Mouse (Mus musculus): ENCODE data around the gene Hoxa6.

Hoxa6 gene

DNA sequence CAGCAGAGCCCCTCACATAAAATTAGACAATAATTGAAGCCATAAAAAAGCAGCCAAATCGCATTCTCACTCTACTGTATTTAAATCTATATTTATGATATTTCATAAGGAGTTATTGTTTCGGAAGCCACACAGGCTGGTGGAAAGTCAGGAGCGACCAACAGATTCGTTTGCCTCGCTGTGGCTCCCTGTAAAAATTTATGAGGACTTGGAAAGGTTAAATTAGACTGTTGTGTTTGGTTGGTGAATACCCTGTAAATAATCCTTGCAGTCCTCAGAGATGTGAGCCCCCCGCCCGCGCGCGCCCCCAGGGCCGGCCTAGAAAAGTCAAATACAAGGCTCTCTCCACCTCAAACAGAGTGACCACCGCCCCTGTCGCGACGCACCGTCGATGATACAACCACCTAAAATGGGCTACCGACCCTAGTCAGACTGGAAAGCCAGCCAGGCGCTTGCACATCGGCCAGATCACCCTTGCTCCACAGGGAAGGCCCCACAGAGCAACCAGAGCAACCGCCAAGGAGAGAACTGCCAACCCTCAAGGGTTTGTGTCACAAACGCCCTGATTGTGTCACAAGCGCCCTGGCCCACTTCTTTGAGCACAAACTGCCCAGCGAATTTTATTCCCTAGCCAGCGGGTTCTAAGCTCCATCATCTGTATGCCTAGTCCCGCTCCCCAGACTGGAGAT, 18.2 kb upstream of the Hoxa6 start:
- no peak for DNase-seq

GRCm38 (mm10) chr6:52225612-52226568, 17.4 kb upstream of the Hoxa6 start:
- no peak for DNase-seq

DNA sequence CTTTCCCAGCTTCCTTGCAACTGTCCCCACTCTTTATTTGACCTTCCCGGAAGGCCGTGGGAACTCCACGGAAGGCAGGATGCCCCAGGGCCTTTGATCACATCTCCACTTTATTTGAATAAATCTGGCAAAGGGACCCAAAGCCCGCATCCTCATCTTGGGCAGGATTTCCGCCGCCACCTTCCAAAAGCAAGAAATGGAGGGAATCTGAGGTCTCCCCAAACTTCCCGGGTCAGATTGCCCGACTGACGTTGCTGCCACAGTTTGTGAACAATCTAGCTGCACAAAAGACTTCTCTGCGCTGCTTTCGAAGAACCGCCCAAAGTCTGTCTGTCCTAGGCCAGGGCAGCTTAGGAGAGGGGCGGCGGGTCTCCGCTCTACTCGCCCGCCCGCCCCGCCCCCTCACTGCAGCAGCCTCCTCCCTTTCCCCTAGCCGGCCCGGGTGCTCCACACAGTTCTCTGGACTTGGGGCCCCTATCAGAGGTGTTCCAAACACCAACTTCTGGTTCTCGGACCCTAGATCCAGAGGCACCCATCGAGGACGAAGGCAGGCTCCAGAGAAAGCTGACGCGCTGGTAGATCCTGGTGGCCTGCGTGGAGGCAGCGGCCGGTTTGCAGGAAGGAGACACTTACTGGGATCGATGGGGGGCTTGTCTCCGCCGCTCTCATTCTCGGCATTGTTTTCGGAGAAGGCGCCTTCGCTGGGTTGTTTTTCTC, 16.5 kb upstream of the Hoxa6 start:
- DNase-seq = no peak

GRCm38 (mm10) chr6:52223939-52224760, 15.6 kb upstream of the Hoxa6 start:
- DNase-seq = no peak

GRCm38 (mm10) chr6:52222729-52223128, 14.2 kb upstream of the Hoxa6 start:
- DNase-seq = no peak

DNA sequence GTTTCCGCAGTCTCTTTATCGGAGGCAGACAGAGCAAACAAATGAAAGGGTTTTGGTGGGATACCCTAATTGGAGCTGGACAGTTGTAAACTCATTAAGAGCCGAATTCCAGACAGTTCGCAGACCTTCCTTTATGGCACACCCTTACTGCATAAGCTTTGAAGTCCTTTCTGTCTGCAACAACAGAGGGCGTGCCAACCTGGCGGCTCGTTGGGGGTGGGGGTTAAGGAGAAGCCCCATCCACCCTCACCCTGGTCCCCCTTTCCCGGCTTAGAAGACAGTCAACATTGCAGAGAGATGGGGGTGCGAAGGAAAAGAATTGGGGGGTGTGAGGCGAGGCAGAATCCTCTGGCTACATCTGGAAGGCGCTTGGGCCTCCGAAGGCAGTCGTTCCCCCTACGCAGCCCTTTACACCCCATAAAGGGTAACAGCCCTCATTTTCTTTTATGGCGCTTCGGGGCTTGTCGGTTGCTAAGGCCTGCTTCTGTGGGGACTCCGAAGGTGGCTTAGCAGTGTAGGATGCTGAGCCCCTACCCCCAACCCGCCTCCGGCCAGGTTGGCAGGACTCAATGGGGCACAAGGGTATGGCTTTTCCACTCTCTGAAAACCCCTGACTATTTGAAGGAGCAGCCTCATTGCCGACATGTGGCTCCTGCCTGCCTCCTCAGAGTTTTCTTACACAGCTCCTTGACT, 13.6 kb upstream of the Hoxa6 start:
- DNase-seq = no peak

DNA sequence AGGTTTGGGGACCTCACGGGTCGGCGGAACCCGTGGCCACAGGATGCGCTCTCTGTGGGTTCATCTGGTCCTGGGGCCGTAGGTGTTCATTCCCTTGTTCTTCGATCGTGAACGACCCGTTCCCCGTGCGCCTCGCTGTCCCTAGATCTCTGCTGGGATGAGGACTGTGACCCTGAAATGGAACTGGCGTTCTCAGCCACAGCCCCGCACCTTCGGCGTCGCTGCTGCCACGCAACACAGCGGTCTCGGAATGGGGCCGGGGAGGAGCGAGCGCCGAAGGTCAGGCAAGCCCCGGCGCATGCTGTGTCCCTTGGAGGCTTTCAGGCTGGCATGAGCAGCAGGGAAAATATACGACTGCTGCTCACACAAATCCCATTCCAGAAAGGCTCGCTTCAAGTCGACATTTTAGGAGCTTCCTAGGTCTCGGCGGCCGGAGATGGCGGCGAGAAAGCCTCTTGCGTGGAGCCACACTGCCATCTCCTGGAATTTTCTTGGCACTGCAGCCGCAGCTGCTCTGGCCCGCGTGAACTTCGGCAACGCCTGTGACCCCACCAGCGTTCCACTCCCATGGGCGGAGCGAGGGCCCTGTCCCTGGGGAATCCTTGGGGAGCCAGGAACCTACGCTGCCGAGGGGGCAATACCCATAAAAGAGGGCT, 12.9 kb upstream of the Hoxa6 start, which contains the start of gene Hoxa7:
TSS of gene Hoxa7 (minus strand) at position 518 of the 656 bp plus-strand sequence.
- peak; percentile 71 for DNase-seq

GRCm38 (mm10) chr6:52220865-52221310, 12.4 kb upstream of the Hoxa6 start:
- no peak for DNase-seq

DNA sequence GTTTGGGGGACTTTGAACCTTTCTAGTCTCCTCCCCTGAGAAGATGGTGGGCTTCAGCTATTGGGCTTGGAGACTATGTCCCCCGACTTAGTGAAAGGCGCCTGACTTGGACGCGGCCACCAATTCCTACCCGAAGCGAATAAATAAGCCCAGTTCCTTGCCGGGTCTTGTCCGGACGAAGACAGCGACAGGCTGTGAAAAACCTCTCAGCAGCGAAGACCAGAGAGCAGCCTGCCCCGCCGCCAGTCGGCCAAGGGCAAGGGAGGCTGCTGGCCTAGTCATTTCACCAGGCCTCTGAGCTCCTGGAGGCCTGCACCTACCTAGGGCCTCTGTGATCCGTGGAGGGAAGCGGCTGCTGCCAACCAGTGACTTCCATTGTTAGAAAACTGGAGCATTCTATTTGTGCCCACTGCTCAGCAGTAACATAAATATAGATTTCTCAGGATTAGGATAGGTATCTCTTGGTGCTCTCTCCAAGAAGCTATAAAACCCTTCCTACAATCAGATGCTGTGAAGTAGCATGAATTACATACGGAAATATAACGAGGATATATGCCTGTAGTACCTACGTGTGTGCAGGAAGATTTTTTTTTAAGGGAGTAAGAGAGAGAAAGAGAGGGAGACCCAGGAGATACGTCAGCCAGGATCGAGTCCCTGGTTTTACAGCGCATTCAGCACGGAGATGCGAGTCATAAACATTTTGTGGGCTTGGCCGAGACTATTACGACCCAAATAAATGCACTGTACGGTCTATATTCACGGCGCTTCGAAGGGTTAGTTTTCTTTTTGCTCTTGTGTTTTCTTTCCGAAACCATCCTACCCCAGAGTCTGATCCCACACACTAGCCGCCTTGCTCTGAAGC, 11.7 kb upstream of the Hoxa6 start:
- DNase-seq = no peak

DNA sequence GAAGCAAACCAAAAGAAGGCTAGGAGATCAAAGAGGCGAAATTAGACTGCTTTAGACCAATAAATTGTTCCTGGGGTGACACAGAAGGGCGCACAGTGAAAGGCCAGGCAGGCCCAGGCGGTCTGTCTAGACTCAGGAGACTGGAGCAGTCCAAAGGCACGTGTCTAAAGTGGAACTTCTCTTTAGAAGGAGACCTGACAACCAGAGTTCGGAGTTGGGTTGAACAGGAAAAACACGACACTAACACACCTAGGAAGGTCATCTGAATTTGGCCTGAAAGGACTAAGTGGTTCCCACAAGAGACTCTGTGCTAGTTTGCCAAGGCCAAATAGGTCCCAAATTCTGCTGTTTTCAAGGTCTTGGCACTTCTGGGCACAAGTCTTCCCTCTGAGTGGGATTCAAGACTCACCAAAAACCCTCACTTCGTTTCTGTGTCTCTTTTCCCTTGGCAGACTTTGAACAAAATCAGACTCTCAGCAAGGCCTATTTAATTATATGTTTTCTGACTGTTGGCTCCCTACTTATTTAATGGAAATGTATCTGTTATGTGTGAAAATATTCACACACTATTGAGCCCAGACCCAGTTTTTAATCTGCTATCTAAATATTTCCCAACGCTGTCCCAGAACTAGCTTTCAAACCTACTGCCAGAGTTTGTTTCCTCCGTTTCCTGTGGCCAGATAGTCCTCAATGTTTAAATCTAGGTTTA, 10.9 kb upstream of the Hoxa6 start:
- DNase-seq = no peak

DNA sequence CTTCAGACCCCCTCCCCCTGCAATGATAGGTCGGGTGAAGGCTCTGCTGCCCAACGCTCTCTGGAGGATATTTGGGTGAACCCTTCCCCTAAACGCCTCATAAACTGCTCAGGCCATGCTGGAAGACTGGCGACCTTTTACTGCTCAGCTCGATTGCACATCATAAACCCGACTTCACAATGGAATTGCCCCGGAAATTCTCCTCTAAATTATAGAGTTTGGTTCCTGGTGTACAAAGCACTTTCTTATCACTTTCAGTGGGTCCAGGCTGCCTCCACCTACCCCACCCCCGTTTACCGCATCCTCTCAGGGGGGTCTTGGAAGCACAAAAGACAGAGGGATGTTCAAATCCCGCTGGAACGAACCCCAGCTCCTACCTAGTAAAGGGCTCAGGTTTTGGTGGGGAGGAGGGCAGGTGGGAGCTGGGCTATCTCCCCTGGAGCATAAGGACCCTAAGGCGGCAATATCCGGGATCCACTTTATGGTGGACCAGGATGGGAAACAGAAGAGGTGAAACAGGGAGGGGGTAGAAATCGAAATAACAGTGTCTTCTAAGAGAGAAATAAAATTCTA, 10.2 kb upstream of the Hoxa6 start:
- no peak for DNase-seq

DNA sequence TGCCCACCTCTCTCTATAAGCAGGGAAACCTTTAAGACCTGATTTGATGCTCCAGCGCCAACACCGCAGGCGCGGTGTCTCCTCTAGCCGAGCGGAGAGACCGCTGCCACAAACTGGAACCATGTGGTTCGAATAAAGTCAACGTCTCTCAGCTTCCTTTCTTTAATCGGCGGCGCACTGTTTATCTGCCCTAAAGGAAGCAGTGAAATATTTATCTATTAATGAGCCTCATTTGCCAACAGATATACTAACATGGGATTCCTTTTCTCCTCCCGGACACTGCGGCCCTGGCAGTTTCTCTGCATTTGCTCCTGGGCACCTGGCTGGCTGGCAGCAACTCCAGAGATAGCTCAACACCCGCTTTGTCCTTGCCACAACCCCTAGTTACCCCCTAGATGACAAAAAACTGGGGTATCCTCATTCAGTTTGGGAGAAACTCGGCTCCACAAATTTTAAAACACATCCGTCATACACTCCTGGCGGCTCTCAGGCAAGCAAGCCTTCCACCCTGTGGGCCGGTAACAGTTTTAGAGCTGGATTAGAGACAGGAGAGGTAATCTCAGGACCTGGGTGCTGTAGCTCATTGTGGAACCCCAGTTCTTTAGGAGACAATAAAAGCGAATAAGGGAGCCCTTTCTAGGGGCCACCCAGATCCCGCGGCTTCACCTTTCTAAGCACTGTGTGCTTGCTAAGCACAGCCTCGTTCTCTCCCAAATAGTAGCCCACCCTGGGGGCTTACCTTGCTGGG, 9.5 kb upstream of the Hoxa6 start:
- no peak for DNase-seq

DNA sequence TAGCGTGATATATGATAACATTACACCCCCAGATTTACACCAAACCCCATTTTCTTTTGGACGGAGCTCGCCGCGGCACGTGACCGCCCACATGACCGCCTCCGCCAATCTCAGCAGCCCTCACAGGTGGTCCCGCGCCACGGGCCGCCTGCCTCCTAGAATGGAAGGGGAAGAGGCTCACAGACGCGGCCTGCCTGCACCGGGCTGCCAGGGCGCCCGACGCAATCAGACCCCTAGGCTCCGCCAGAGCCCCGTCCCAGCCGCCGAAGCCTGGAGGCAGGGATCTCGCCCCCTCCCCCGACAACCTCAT, 8.9 kb upstream of the Hoxa6 start:
- no peak for DNase-seq

DNA sequence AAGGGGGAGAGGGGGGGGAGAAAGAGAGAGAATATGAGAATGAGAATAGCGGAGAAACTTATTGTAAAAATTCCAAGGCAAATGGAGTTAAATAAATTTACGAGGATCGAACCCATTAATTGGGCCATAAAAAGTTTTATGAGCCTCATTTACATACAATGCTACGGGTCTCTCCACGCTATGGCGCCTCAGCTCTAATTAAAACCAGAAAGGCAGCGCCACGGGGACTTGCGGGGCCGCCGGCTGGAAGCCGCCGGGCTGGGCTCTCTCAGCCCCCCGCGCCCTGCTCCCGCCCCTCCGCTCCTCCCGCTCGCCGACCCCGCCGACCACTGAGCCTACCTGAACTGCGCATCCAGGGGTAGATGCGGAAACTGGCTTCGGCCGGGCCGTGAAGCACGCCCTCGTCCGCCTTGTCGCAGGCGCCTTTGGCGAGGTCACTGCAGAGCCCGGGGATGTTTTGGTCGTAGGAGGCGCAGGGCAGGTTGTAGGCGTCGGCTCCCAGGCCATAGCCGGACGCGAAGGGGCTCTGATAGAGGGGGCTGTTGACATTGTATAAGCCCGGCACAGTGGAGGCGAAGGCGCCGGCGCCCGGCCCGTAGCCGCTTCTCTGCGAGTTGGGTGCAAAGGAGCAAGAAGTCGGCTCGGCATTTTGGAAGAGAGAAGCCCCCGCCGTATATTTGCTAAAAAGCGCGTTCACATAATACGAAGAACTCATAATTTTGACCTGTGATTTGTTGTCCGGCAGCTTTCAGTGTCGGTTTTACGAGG, 8.4 kb upstream of the Hoxa6 start:
- no peak for DNase-seq

- no peak for DNase-seq
Observed at GRCm38 (mm10) chr6:52215771-52216535, 7.4 kb upstream of the Hoxa6 start.

DNA sequence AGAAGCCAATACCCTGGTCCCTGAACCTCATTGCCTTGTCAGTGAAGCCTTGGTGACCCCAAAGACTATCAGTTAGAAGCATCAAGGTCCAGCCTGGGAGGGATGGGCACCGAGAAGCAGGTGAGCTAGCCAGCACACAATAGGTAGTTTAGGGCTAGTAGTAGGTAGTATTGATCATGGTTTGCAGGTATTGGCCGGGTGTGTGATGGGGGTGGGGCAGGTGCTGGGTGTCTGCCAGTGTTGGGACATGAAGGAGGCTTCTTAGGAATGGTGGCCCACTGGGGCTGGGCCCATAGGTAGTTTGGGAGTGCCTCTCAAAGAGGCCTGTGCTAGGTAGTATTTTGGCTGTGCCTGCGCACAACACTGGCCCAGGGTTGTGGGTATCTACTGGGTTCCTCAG, 6.5 kb upstream of the Hoxa6 start:
- DNase-seq = no peak

DNA sequence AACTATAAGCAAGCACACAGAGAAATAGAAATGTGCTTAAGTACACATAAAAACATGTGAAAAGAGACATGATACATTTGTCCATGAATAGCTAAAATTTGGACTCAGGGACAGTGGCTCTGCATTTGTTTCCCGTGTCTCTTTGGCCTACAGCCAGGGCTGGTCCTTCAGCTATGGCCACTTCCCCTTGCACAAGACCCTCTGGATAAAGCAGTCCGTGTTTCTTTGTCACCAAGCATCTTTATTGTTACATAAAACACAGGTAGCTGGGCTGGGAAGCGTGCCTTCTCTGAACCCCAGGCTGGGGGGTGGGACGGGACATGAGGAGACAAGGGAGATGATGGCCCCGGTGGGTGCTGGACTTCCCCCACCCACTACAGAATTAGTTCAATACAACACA, 5.7 kb upstream of the Hoxa6 start:
- no peak for DNase-seq

Measured in cerebellum, adult 11 months (tissue).